Mouse (Mus musculus): ENCODE results near the gene Wdr72. TPM values are rescaled to one million over a fixed set of nuclear protein-coding genes. Genes with fewer than 3 reads are reported as not detected.

Gene Wdr72
- polyA plus RNA-seq, 1 experiment from 2014 or later = 1.1 TPM

DNA sequence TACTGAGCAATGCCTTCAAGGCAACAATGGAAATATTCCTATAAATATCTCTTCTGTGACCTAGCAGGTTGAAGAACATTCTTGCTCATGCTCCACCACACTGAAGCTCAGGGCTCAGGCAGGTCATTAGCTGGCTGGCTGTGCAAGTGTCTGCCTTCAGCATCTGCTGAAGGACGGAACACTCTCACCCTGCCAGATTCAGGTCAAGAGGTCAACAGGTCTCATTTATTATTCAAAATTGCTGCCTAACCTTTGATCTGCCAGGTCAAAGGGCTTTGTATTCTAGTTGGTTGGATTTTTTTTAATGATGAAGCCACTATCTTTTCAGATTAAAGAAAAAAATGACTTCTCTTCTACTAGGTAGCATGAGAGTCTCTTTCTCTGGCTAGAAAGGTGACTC, 139.3 kb downstream of the Wdr72 start:
- H3K4me2 ChIP-seq (replicated peaks) = no peak overlapping the region
- H3K4me3 ChIP-seq = no peak overlapping the region
- H3K9ac ChIP-seq (replicated peaks) = no peak overlapping the region
- H3K27ac ChIP-seq (replicated peaks) = no peak overlapping the region
- 29% methylated on average over 1 of the region's 1 CpGs for WGBS
- no peaks in the 10 kb centered on the region for H3K4me1 ChIP-seq
- H3K9me3 ChIP-seq = no peaks in the 10 kb centered on the region
- H3K27me3 ChIP-seq = no peaks in the 10 kb centered on the region
- ATAC-seq (ENCODE audit: low FRiP score, low read depth) = no peak
- no peaks in the 10 kb centered on the region for H3K36me3 ChIP-seq

DNA sequence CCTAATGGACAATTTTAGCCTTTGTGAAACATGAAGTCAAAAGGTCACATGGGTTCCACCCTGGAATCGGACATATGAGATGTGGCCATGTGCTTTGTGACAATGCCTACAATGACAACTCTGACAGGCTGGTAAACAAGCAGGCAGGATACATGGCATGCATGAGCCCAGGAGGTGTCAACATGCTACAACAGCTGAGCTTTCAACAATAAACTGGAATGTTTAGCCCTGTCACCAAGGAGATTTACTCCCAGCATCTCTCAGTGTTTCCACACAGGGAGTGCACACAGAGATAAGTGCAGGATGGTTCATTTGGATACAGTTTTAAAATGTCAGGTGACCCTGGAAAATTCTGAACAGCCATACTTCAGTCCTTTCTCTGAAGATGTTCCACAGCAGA, 140.4 kb downstream of the Wdr72 start:
- Histone ChIP-seq H3K9ac (replicated peaks) (no peak overlapping the region), H3K27me3 (no peaks in the 10 kb centered on the region), H3K4me3 (no peak overlapping the region), H3K4me1 (no peaks in the 10 kb centered on the region), H3K36me3 (no peaks in the 10 kb centered on the region), H3K27ac (replicated peaks) (no peak overlapping the region), H3K9me3 (no peaks in the 10 kb centered on the region), H3K4me2 (replicated peaks) (no peak overlapping the region)
- ATAC-seq (ENCODE audit: low FRiP score, low read depth) = no peak
- 42% methylated on average over 1 of the region's 1 CpGs for WGBS

DNA sequence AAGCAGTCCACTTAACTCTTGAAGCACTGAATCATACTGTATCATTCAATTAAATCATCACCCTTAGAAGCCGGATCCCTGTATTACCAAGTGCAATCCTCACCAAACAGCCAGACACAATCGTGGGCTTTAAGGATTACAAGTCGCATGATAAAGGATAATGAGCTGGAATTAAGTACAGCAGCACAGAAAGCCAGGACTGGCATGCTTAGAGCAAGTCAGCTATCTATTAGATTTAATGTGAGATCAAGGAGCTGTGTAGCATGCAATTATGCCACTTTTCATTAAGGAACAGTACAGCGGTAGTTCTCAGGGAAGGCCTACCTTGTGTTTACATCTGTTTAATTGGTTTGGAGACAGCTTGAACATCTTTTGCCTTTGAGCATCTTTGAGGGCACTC, 148.2 kb downstream of the Wdr72 start:
- H3K4me2 ChIP-seq (replicated peaks) = no peak overlapping the region
- 36% methylated on average over 4 of the region's 4 CpGs for WGBS
- no peak overlapping the region for H3K27ac ChIP-seq (replicated peaks)
- H3K9me3 ChIP-seq = no peaks in the 10 kb centered on the region
- H3K4me1 ChIP-seq = peaks cover 6% of the 10 kb centered on the region; the same call in 1 of the 2 replicates
- H3K9ac ChIP-seq (replicated peaks) = no peak overlapping the region
- ATAC-seq (ENCODE audit: low FRiP score, low read depth) = no peak
- no peak overlapping the region for H3K4me3 ChIP-seq
- H3K36me3 ChIP-seq = no peaks in the 10 kb centered on the region
- no peaks in the 10 kb centered on the region for H3K27me3 ChIP-seq

DNA sequence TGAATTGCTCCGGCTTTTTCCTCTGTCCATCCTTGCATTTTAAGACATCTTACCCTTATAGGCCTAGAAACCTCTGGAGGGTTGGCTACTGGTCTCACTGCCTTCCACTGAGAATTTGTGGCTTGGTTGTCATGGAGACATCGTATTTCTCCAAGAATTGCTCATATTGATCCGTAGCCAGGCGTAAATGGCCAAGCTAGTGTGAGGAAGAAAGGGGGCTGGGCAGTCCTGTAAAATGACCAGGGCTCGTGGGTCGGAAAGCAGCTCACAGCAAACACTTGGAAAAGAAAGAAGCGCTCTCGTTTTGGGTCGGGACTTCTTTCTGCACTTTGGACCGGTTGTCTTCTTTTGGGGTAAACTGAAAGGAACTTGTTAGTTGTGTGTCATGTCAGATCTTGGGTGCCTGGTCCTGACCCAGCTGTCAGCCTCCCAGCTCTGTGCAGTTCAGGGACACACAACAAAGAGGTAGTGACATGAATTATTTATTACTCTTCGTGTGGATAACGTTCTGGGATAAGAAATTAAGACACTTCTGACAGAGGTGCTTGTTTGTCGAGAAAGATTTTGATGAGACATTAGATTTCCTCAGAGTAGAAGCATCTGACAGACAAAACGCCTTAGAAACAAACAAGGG, 167.7 kb downstream of the Wdr72 start:
- peaks cover 34% of the 10 kb centered on the region for H3K4me1 ChIP-seq
- no peaks in the 10 kb centered on the region for H3K9me3 ChIP-seq
- H3K9ac ChIP-seq (replicated peaks) = no peak overlapping the region
- peak; percentile 83 for ATAC-seq (ENCODE audit: low FRiP score, low read depth)
- H3K27me3 ChIP-seq = no peaks in the 10 kb centered on the region
- no peaks in the 10 kb centered on the region for H3K36me3 ChIP-seq
- H3K4me3 ChIP-seq = peak overlapping the region; percentile 19; the same call in 1 of the 2 replicates
- H3K4me2 ChIP-seq (replicated peaks) = peak overlapping the region; percentile 49
- 13% methylated on average over 14 of the region's 14 CpGs for WGBS
- peak overlapping the region; percentile 83 for H3K27ac ChIP-seq (replicated peaks)

DNA sequence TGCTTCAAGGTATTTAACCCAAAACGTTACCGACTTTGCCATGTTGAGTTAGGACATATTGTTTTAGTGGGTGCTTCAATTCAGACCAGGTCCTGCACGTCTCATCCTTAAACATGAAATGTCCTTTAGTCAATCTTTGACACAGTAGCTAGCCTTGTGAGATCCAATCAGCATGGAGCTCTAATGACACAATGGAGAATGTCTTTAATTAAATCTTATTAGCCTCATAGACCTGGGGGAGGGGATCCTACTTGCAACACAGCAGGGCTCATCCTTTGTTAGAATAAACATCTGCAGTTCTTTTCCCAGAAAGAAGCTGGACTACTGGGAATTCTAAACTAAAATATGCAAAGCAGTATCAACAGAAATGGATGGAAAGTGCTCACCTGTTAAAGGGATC, 171.9 kb downstream of the Wdr72 start:
- no peak for ATAC-seq (ENCODE audit: low FRiP score, low read depth)
- H3K36me3 ChIP-seq = no peaks in the 10 kb centered on the region
- H3K4me3 ChIP-seq = no peak overlapping the region
- no peak overlapping the region for H3K4me2 ChIP-seq (replicated peaks)
- H3K9ac ChIP-seq (replicated peaks) = no peak overlapping the region
- H3K4me1 ChIP-seq = peaks cover 20% of the 10 kb centered on the region
- no peaks in the 10 kb centered on the region for H3K27me3 ChIP-seq
- H3K27ac ChIP-seq (replicated peaks) = peak overlapping the region; percentile 52
- WGBS = 6% methylated on average over 3 of the region's 3 CpGs
- H3K9me3 ChIP-seq = no peaks in the 10 kb centered on the region

DNA sequence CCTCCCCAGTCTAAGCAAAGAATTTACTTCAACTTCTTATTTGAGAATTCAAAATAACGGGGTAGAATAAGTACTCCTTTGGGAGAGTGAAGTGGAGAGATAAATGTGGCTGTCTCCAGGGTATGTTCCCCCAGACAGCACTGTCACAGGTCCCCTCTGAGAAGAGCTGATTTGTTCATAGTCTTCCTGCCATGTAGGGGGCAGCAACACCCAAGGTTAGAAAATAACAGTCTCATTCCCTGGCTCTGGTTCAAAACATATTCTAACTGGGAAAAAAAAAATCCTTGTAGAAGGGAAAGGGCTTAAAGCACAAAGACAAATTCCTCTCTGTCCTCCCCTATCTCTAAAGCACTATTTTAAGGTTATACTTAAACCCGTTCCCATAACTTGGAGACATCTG, 176.1 kb downstream of the Wdr72 start:
- no peak overlapping the region for H3K4me3 ChIP-seq
- 67% methylated on average over 2 of the region's 2 CpGs for WGBS
- H3K4me1 ChIP-seq = peaks cover 5% of the 10 kb centered on the region; the same call in 1 of the 2 replicates
- no peak for ATAC-seq (ENCODE audit: low FRiP score, low read depth)
- H3K27me3 ChIP-seq = no peaks in the 10 kb centered on the region
- H3K9ac ChIP-seq (replicated peaks) = no peak overlapping the region
- no peak overlapping the region for H3K4me2 ChIP-seq (replicated peaks)
- H3K9me3 ChIP-seq = no peaks in the 10 kb centered on the region
- no peaks in the 10 kb centered on the region for H3K36me3 ChIP-seq
- no peak overlapping the region for H3K27ac ChIP-seq (replicated peaks)

DNA sequence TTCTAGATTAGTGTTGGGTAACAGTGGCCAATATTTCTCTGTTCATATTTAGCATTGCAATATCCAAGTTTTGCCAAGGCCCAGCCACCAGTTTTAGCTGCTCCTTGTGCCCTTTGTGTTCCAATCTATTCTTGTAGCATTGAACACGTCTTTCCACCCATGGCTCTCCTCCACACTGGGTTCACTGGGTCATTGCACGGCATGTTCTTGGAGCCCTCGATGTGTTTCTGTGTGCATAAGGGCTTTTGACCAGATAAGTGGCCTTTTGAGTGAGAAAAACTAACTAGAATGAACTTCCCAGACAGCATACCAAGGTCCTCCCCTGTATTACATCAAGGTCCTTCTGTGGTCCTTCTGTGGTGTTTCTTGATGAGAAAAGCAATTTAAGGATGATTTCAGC, 184.3 kb downstream of the Wdr72 start:
- Histone ChIP-seq H3K9me3 (no peaks in the 10 kb centered on the region), H3K27ac (replicated peaks) (no peak overlapping the region), H3K9ac (replicated peaks) (no peak overlapping the region), H3K27me3 (no peaks in the 10 kb centered on the region), H3K4me1 (no peaks in the 10 kb centered on the region), H3K4me2 (replicated peaks) (no peak overlapping the region), H3K36me3 (no peaks in the 10 kb centered on the region), H3K4me3 (no peak overlapping the region)
- WGBS = 82% methylated on average over 3 of the region's 3 CpGs
- no peak for ATAC-seq (ENCODE audit: low FRiP score, low read depth)

DNA sequence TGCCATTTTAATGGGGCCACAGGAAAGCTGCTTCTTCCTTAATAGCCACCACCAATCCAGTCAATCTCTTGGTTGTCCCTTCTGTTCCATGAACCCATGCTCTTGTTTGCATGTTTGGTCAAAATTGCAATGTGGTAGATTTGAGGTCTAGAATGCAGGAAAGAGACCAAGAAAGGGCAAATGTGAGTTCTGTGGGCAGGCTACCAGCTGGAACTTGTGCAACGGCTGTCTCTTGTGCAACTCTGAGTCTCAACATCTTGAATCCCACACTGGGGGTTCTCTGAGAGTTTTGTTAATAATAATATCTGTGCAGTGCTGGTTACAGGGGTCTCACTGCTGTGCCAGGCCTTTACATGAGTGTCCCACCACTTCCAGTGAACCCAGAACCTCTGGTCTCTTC, 208.6 kb downstream of the Wdr72 start:
- 95% methylated on average over 1 of the region's 1 CpGs for WGBS
- ATAC-seq (ENCODE audit: low FRiP score, low read depth) = no peak
- Histone ChIP-seq H3K4me1 (no peaks in the 10 kb centered on the region), H3K4me2 (replicated peaks) (no peak overlapping the region), H3K9me3 (no peaks in the 10 kb centered on the region), H3K27me3 (no peaks in the 10 kb centered on the region), H3K9ac (replicated peaks) (no peak overlapping the region), H3K36me3 (no peaks in the 10 kb centered on the region), H3K27ac (replicated peaks) (no peak overlapping the region), H3K4me3 (no peak overlapping the region)

DNA sequence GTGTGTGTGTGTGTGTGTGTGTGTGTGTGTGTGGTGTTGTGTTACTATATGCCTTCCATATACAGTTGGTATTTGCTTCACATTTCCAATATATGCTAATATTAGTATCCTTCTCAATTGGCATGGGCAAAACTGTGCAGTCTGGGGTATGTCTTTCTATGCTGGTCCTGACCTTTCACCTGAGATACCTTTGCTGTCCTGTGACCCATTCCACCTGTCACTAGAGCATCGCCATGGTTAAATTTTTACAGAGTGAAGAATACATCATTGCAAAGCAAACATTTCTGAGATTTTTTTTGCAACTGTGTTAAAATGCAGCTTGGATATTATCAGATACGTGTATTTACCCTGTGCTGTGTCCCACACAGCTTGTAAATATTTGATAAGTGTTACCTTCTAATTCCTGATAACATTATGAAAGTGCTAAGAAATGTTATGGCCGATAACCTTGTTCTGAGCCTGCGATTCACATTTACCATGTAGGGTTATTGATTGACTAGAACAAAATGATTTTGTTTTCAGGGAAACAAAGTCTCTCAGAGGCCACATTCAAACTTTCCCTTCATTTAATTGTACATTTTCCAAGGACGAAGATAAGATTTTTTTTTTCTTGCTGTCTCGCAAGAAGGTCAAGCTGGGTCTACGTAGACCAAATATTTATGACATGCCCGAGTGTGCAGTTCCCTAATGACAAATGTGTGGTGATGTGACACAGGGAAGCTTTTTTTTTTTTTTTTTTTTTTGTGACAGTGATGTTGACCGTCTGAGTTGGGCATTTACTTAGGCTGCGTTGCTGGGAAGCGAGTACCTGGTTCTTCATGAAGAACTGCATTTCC, 214.2 kb downstream of the Wdr72 start:
- WGBS = 74% methylated on average over 11 of the region's 11 CpGs
- H3K9ac ChIP-seq (replicated peaks) = no peak overlapping the region
- no peaks in the 10 kb centered on the region for H3K27me3 ChIP-seq
- no peaks in the 10 kb centered on the region for H3K9me3 ChIP-seq
- H3K4me1 ChIP-seq = no peaks in the 10 kb centered on the region
- no peak overlapping the region for H3K4me3 ChIP-seq
- no peak overlapping the region for H3K4me2 ChIP-seq (replicated peaks)
- H3K27ac ChIP-seq (replicated peaks) = no peak overlapping the region
- ATAC-seq (ENCODE audit: low FRiP score, low read depth) = no peak
- no peaks in the 10 kb centered on the region for H3K36me3 ChIP-seq

DNA sequence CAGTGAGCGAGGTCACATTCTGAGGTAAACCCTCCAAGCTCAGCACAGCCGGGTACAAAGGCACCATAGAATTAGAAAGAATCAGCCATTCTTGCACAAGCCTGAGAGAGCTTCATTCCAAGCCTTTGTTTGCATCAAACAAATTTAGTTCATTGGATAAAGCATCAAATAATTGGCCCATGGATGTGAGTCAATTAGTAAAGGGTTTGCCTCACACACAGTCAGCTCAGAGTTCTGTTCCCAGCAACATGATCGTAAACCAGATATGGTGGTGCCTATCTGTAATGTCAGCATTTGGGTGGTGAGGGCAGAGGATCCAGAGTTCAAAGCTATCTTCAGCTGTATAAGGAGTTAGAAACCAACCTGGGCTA, 214.8 kb downstream of the Wdr72 start:
- WGBS = 52% methylated on average over 3 of the region's 3 CpGs
- no peak for ATAC-seq (ENCODE audit: low FRiP score, low read depth)

DNA sequence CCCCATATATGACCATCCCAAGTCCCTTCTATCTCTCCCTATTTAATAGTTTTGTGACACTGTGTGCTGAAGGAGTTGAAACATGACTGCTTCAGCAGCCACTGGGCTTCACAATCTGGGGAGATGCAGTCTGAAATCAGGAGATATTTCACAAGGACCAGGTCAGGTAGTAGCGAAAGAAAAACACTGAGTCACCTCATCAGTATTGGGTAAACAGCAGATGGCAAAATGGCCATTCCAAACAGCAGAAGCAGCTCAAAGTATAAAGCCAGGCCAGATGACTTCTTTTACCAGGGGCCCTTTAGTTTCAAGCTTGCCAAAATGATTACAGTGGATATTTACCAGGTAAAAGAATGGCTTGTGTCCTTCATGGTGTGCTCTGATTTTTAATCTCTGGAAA, 215.8 kb downstream of the Wdr72 start:
- H3K27me3 ChIP-seq = no peaks in the 10 kb centered on the region
- 90% methylated on average over 1 of the region's 1 CpGs for WGBS
- no peak for ATAC-seq (ENCODE audit: low FRiP score, low read depth)

More for the DNA sequence above, 214.8 kb downstream of the Wdr72 start:
- Histone ChIP-seq H3K27ac (replicated peaks) (no peak overlapping the region), H3K36me3 (no peaks in the 10 kb centered on the region), H3K27me3 (no peaks in the 10 kb centered on the region), H3K9me3 (no peaks in the 10 kb centered on the region), H3K4me1 (no peaks in the 10 kb centered on the region), H3K4me3 (no peak overlapping the region), H3K4me2 (replicated peaks) (no peak overlapping the region), H3K9ac (replicated peaks) (no peak overlapping the region)

DNA sequence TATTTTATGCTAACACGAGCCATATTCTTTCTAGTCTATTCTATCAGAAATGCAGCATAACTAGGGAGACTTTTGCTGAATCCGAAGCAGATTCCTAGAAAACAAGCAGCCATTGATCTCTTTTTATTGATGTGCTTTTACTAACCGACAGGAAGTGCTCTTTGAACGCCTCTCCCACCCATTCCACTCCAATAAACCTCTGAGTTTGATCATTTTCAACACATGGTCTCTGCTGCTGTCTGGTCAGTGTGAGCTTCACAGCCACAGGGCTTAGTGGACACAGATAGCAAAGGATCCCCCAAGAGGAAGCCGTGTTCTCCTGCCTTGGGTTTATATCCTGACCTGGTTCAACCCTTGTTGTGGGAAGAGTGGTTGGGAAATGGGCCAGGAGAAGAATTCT, 218.7 kb downstream of the Wdr72 start:
- Histone ChIP-seq H3K4me2 (replicated peaks) (no peak overlapping the region), H3K27ac (replicated peaks) (no peak overlapping the region), H3K9ac (replicated peaks) (no peak overlapping the region), H3K27me3 (no peaks in the 10 kb centered on the region), H3K4me3 (no peak overlapping the region), H3K4me1 (peaks cover 5% of the 10 kb centered on the region; the same call in 1 of the 2 replicates), H3K9me3 (no peaks in the 10 kb centered on the region), H3K36me3 (no peaks in the 10 kb centered on the region)
- no peak for ATAC-seq (ENCODE audit: low FRiP score, low read depth)
- 85% methylated on average over 5 of the region's 5 CpGs for WGBS

More for the DNA sequence above, 215.8 kb downstream of the Wdr72 start:
- Histone ChIP-seq H3K27ac (replicated peaks) (no peak overlapping the region), H3K4me1 (peaks cover 1% of the 10 kb centered on the region; the same call in 1 of the 2 replicates), H3K9me3 (no peaks in the 10 kb centered on the region), H3K9ac (replicated peaks) (no peak overlapping the region), H3K36me3 (no peaks in the 10 kb centered on the region), H3K4me2 (replicated peaks) (no peak overlapping the region), H3K4me3 (no peak overlapping the region)
